Mouse (Mus musculus): ENCODE results near the gene Tjp2. TPM values are rescaled to one million over a fixed set of nuclear protein-coding genes. Genes with fewer than 3 reads are reported as not detected.

The Tjp2 gene
- polyA plus RNA-seq, 1 experiment from 2014 or later: 14.7 TPM

GRCm38 (mm10) chr19:24049329-24049728 is 175.5 kb downstream of the Tjp2 start:
- Histone ChIP-seq H3K4me3 (ENCODE audit: low read depth, low read length) (no peak overlapping the region), H3K4me1 (ENCODE audit: control insufficient read depth, insufficient read depth, low read length) (no peaks in the 10 kb centered on the region), H3K36me3 (ENCODE audit: control insufficient read depth, insufficient read depth, low read length) (no peaks in the 10 kb centered on the region), H3K9ac (ENCODE audit: low read depth, low read length) (no peak overlapping the region), H3K9me3 (ENCODE audit: control insufficient read depth, low read length) (no peaks in the 10 kb centered on the region), H3K27ac (replicated peaks; ENCODE audit: low read depth, low read length) (no peak overlapping the region), H3K27me3 (replicated peaks; ENCODE audit: control insufficient read depth, insufficient read depth, low read length) (no peaks in the 10 kb centered on the region), H3K4me2 (ENCODE audit: low read depth, low read length) (no peak overlapping the region)
- 81% methylated on average over 3 of the region's 3 CpGs for WGBS
- DNase-seq (ENCODE audit: low spot score): no peak
- no peak for ATAC-seq (ENCODE audit: low read depth)

- no peak for ATAC-seq (ENCODE audit: low read depth)
- Histone ChIP-seq H3K9me3 (ENCODE audit: control insufficient read depth, low read length) (no peaks in the 10 kb centered on the region), H3K27me3 (replicated peaks; ENCODE audit: control insufficient read depth, insufficient read depth, low read length) (no peaks in the 10 kb centered on the region), H3K4me2 (ENCODE audit: low read depth, low read length) (no peak overlapping the region), H3K4me1 (ENCODE audit: control insufficient read depth, insufficient read depth, low read length) (no peaks in the 10 kb centered on the region), H3K36me3 (ENCODE audit: control insufficient read depth, insufficient read depth, low read length) (no peaks in the 10 kb centered on the region), H3K27ac (replicated peaks; ENCODE audit: low read depth, low read length) (no peak overlapping the region), H3K9ac (ENCODE audit: low read depth, low read length) (no peak overlapping the region), H3K4me3 (ENCODE audit: low read depth, low read length) (no peak overlapping the region)
- 83% methylated on average over 10 of the region's 10 CpGs for WGBS
- no peak for DNase-seq (ENCODE audit: low spot score)
Measured at GRCm38 (mm10) chr19:24046395-24046993, 178.3 kb downstream of the Tjp2 start.

Other genes with a start within 250 kb of the Tjp2 start
- 1.6 and 1.9 TPM in 2 replicates for gene Fam189a2, start 194.0 kb downstream of the Tjp2 start, polyA plus RNA-seq (2014; fragmentation: Nextera tagmentation; extraction: Ambion mirVana)
- gene Fxn, start 55.6 kb upstream of the Tjp2 start, polyA plus RNA-seq (2014; fragmentation: Nextera tagmentation; extraction: Ambion mirVana): 38.6 and 39.4 TPM in 2 replicates

Measured in embryonic facial prominence, embryonic 14.5 days (tissue).